Mouse (Mus musculus) heart, postnatal 0 days (tissue): Measurements from ENCODE around the gene Poldip3.

Experiments
- CTCF ChIP-seq: IDR thresholded peaks from 2 replicates; pipeline ENCODE4 v1.5.1; 2016; ENCODE audit warnings: antibody characterized with exemption, control low read depth, low read depth
- EP300 ChIP-seq: IDR thresholded peaks from 2 replicates; pipeline ENCODE4 v1.6.1; 2016; ENCODE audit warnings: antibody characterized with exemption, low read depth

DNA sequence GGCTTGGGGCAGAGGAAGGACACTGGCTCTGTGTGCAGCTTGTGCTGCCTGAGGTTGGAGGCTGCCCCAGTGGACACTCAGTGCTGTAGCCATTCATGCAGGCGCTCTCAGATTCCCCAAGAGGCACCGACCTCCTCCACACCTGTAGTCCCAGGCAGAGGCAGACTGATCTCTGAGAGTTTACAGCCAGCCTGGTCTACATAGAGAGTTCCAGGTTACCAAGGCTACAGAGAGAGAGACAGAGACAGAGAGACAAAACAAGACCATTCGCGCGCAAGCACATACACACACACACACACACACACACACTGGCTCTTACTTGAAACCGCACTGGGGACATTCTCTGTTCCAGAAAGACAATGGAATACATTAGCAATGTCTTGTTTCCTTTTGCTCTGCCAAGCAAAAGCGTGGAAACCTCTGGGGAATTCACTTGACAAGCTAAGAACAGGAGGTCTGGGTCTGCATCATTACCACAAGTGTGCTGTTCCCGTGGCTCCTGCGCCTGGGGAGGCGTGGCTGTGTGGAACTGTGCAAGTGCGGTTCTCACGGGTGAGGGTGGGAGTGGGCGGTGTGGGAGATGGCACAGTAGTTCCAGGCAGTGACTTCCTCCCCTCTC lies 65.1 kb downstream of the Poldip3 start:
- TF ChIP-seq CTCF (no peak), EP300 (no peak)
